Mouse (Mus musculus): ENCODE data around the gene Sh3gl2.

Sh3gl2 gene

GRCm38 (mm10) chr4:85420429-85420828 is 215.5 kb downstream of the Sh3gl2 start:
- DNase-seq, result no peak

DNA sequence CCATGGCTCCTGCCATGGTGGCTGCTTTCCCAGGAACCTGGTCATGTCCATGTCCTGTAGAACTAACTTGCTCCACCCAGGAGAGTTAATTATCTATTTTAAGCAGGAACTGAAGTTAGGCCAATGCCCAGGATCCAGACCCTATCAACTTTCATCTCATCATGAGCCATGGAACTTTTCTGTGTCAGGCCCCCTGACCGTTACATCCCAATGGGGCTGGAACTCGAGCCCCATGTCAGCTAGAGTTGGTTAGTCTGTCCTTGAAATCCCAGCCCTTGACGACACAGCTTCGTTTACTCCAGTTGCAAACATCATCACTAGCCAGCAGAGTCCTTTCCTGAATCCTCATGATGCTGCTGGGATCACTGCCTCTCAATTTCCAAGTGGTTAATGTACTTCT is 221.3 kb downstream of the Sh3gl2 start:
- no peak for DNase-seq

- DNase-seq, result no peak
Observed at GRCm38 (mm10) chr4:85432786-85433185, 227.9 kb downstream of the Sh3gl2 start.

DNA sequence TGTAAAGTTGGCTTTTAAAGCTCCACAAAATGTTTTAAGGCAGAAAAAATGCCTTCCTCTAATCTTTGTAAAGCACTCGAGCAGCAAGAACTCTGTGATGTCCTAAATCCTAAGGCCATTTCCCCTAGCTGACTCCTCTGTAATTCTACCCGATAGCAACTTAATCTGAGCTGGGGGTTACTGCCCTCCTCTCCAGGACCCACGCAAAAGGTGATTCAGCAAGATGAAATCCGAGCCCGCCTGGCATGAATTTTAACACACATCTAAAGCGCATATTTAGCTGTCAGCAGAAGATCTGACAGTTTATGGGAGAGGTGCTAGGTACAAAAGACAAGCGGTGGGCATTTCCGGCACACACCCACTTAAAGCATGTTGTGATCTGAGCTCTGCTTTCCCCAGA is 229.8 kb downstream of the Sh3gl2 start:
- DNase-seq, result no peak

GRCm38 (mm10) chr4:85438813-85439212 is 233.9 kb downstream of the Sh3gl2 start:
- no peak for DNase-seq

GRCm38 (mm10) chr4:85483586-85483985 is 278.7 kb downstream of the Sh3gl2 start:
- no peak for DNase-seq

- DNase-seq, result no peak
Observed at GRCm38 (mm10) chr4:85486316-85486946, 281.5 kb downstream of the Sh3gl2 start.

DNA sequence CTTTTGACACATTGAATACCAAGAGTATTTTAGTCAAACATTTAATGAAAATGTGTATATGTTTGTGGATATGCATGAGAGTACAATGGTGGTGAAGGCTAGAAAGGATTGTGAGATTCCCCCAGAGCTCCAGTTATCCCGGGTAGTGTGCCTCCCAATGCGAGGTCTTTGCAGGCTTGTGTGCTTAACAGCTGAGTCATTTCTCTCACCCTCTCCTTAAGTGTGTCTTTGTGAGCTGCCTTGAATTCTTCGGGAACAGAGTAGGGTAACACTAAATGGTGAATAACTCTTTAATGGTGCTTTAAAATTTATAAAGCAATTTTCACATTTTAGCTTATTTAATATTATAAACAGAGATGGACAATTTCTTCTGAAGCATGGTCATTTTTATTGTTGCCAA is 300.8 kb downstream of the Sh3gl2 start:
- DNase-seq, result no peak

DNA sequence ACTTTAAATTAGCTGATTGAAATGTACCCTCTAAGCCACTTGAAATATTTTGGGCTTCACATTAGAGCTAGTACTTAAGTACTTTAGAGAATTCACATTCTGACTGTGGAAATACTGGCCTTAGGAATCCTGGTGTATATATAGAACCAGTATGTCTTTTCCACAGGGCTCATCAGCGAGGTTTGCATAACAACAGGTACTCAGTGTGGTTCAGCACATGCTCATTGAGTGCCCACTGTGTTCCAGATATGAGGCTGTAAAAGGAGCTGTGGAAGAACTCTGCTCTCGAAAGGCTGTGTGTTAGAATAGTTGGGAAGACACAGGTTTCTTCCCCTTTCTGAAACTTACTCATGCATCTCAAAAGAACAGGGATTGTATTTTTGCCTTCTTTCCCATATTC is 302.1 kb downstream of the Sh3gl2 start:
- no peak for DNase-seq

DNA sequence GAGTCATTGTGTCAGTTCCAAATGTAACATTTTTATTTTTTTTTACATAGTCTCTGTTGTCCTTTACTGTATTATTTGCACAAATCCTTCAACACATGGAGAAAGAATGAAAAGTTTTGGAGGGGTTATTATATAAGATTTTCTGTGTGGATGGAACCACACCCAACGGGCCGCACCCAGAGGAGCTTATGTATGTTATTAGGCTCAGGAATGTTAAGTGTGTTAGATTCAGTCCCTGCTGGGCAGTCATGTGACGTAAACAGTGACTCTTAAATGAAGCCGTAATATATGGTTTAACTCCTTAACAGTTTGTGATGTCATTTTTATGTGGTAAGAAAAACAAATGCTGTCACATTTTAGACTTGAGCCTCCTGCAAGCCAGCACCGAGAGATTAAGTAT is 302.6 kb downstream of the Sh3gl2 start:
- DNase-seq, result no peak

GRCm38 (mm10) chr4:85513288-85513687 is 308.4 kb downstream of the Sh3gl2 start:
- peak; percentile 4 to 9 for DNase-seq

DNA sequence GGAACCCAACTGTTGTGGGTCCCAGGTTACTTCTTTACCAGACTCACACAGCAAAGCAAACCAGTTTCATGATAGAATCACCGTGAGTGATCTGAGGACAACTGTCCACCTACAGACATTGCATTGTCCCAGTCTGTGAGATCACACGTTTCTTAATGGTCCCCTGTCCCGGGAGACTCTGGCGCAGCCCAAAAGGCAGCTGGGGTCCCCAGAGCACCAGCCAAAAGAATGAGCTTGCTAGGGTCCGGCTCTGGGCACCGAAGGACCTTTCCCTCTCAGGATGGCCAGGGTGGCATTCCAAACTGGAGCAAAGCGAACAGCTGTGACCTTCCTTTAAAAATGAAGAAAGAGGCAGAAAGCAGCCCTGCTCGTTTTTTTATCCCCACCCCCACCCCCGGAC is 308.9 kb downstream of the Sh3gl2 start, which contains the start of gene Adamtsl1:
Gene Adamtsl1 (plus strand): TSS at position 381 of the 400 bp plus-strand sequence.
- peak; percentile 13 to 35 for DNase-seq

DNA sequence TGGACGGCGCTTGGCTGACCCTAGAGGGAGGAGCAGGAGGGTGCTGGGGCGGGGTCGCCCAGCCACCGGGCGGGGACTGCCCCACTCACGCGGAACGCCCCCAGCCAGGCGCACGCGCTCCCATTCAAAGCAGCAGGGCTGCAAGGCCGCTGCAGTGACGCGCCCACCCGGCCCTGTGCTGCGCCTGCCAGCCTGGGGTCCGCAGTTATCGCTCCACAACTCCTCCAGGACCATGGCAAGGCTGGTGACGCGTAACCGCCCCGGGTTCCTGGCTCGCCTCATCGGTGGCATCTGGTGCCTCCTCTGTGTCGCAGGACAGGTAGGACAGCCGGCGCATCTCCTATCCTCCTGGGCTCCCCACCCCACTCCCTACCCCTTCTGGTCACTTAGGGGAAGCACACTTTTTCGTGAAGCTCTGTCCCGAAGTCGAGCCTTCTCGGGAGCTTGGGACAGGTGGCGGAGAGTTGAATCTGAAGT is 309.3 kb downstream of the Sh3gl2 start:
- peak; percentile 74 to 77 for DNase-seq

DNA sequence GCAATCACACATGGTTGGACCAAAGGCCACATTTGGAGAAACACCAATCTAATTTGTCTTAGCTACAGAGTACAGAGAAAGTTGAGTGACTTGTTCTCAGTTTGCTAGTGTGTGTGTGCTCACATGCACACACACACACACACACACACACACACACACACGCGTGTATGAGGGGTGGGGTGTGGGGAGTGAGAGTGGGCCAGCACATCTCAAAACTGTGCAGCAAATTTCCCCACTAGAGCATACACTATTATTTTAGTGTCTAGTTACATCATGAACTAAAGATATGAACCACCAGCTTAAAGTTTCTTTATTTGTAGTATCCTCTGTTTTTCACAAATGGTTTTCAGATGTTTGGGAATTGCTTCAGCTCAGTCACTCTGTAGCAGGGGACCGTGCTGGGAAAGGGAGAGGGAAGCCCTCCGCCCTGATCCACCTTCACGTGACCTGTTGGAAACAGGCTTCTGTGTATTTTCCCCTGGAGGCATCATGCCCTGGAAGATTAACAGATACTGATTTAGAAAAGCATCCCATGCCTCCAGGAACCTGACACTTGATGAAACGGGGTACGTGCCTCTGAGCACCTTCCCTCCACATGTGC is 322.1 kb downstream of the Sh3gl2 start:
- DNase-seq, result no peak

DNA sequence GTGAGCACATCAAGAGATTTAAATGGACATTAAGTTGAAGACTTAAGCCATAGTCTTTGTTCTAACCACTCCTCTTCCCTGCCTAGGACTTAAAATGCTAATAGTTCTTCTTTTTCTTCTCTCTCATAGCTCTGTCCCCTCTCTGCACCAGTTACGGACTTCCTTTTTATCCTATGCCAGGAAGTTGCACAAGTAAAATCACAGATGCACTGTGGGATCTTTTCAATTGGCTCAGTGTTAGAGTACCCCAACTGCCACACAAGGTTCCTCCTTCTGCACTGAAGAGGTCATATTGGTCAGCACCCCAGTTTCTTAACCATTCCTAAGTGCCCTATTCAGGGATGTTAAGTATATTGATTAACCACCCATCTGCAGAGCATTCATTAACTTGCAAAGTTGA is 324.9 kb downstream of the Sh3gl2 start:
- DNase-seq, result no peak

GRCm38 (mm10) chr4:85539677-85540076 is 334.8 kb downstream of the Sh3gl2 start:
- no peak for DNase-seq

DNA sequence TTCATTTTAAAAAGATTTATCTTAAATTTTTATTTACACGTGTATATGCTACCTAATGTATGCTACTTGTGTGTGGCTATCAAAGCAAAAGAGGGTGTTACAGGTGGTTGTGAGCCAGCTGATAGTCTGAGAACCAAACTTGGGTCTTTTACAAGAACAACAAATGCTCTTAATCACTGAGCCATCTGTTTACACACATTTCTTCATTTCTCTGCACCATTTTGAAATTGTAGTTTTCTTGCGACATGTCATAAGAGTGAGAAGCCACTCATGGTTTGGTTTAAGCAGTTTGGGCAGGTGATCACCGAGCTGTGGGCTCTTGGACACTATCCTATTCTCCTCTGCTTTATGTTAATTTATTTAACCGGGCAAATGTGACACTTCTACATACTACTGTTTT is 338.3 kb downstream of the Sh3gl2 start:
- DNase-seq, result no peak

- no peak for DNase-seq
Observed at GRCm38 (mm10) chr4:85554696-85555095, 349.8 kb downstream of the Sh3gl2 start.

- no peak for DNase-seq
Observed at GRCm38 (mm10) chr4:85559753-85560152, 354.8 kb downstream of the Sh3gl2 start.

DNA sequence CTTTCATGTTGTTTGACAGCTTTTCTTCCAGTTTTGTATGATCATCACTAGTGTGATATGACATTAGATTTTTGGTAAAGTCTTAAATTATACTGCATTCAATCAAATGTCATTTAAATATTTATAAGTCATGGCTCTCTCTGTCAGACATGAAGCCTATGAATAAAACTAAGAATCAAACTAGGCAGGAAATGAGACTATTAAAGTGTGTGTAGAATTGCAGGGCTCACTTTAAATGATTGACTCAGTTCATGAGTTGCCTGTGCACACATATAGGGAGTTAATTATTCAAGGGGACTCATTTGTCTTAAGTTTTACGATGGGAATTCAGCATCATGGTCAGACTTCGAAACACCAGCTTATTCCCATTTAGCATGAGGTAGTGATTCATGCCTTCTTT is 380.5 kb downstream of the Sh3gl2 start:
- no peak for DNase-seq

- DNase-seq, result no peak
Observed at GRCm38 (mm10) chr4:85588928-85589327, 384.0 kb downstream of the Sh3gl2 start.

DNA sequence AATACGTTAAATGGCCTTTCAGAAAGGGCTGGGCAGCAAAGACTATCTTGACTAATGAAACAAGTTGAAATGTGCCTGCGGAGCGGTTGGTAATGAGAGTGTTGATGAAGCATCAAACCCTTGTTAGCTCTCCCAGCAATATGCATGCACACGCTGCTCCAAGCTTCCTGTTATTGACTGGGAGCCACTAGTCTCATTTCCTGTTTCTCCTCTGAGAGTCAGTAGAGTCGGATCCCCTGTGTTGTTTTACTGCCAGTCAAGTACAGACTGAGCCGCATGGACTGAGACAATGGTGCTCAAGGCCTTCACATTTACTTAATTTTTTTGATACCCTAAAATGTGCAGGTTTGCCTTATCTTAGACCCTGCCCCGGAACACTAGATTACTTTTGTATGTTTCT is 386.1 kb downstream of the Sh3gl2 start:
- no peak for DNase-seq

- no peak for DNase-seq
Observed at GRCm38 (mm10) chr4:85594159-85594558, 389.2 kb downstream of the Sh3gl2 start.

DNA sequence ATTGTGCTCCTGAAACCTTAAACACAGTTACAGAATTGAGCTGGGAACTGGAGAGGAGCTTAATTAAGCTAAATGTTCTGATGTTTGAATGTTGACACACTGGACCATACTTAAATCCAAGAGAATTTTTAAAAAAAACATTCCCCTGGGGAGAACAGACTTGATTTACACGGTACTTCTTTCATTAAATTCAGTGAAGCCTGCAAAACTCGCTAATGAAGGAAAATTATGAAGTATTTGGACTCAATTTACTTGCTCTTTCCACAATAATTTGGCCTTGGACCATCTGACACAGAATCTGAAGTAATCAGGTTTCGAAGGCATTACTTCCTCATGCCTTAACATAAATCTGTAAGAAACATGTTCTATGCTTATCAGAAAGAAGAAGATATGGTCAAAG is 408.4 kb downstream of the Sh3gl2 start:
- DNase-seq, result no peak

DNA sequence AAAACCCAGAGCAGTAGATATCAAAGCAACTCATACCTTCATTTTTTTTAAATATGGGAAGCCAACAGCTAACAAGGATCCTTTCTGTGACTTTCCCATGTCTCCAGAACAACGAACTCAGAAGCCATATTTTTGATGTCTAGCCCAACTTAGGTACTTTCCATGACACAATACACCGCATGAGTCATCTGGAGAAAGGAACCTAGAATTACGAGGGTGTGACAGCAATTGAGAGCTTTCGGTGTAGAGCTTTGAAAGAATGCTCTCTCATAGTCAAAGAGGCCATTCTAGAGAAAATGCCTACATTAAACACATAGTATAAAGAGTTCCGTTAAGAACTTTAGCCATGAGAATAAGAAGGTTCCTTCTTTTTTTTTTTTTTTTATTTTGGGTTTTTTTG is 413.8 kb downstream of the Sh3gl2 start:
- no peak for DNase-seq

Measured in cerebellum, adult 18-20 months (tissue).